Mouse (Mus musculus): ENCODE data around the gene Gm49416.
"Not testable (repeated sequence)": the region's sequence is repeated elsewhere in the genome, so short reads cannot be mapped to it uniquely, and the experiment has no call there.

Gene Gm49416

GRCm38 (mm10) chr19:8875031-8875430, 13.7 kb upstream of the Gm49416 start:
- no peak for DNase-seq (ENCODE audit: extremely low read depth, low read depth)

- peak; percentile 81 for DNase-seq (ENCODE audit: extremely low read depth, low read depth)
Observed at GRCm38 (mm10) chr19:8880311-8881033, 8.3 kb upstream of the Gm49416 start, which contains the start of gene Uqcc3. Gene Uqcc3, minus strand, starts transcription at chr19:8880923.

GRCm38 (mm10) chr19:8881034-8881392, 7.7 kb upstream of the Gm49416 start:
- no peak for DNase-seq (ENCODE audit: extremely low read depth, low read depth)

- no peak for DNase-seq (ENCODE audit: extremely low read depth, low read depth)
Observed at GRCm38 (mm10) chr19:8883616-8884015, 5.1 kb upstream of the Gm49416 start, which contains the start of the genes Lbhd1 and Gm49403. Gene Lbhd1, plus strand, starts transcription at chr19:8883732. Gene Gm49403, plus strand, starts transcription at chr19:8883930.

GRCm38 (mm10) chr19:8886916-8887584, 1.7 kb upstream of the Gm49416 start:
- DNase-seq (ENCODE audit: extremely low read depth, low read depth) = no peak

GRCm38 (mm10) chr19:8887585-8888463, 902 bp upstream of the Gm49416 start:
- no peak for DNase-seq (ENCODE audit: extremely low read depth, low read depth)

GRCm38 (mm10) chr19:8892829-8893766, 4.4 kb downstream of the Gm49416 start, which contains the start of gene Ints5:
Gene Ints5, plus strand, starts transcription at chr19:8893005.
- peak; percentile 85 for DNase-seq (ENCODE audit: extremely low read depth, low read depth)

- DNase-seq (ENCODE audit: extremely low read depth, low read depth) = no peak
Observed at GRCm38 (mm10) chr19:8895397-8895960, 6.8 kb downstream of the Gm49416 start.

GRCm38 (mm10) chr19:8896231-8896630, 7.5 kb downstream of the Gm49416 start:
- not testable (repeated sequence) for DNase-seq (ENCODE audit: extremely low read depth, low read depth)

GRCm38 (mm10) chr19:8897211-8897864, 8.6 kb downstream of the Gm49416 start:
- not testable (repeated sequence) for DNase-seq (ENCODE audit: extremely low read depth, low read depth)

- DNase-seq (ENCODE audit: extremely low read depth, low read depth) = peak; percentile 91
Observed at GRCm38 (mm10) chr19:8897865-8898495, 9.3 kb downstream of the Gm49416 start, which contains the start of gene Ganab. Gene Ganab, plus strand, starts transcription at chr19:8898071.

GRCm38 (mm10) chr19:8898576-8898975, 9.8 kb downstream of the Gm49416 start:
- DNase-seq (ENCODE audit: extremely low read depth, low read depth) = no peak

- DNase-seq (ENCODE audit: extremely low read depth, low read depth) = no peak
Observed at GRCm38 (mm10) chr19:8899079-8899478, 10.4 kb downstream of the Gm49416 start.

- no peak for DNase-seq (ENCODE audit: extremely low read depth, low read depth)
Observed at GRCm38 (mm10) chr19:8903412-8903811, 14.7 kb downstream of the Gm49416 start.

GRCm38 (mm10) chr19:8908531-8908930, 19.8 kb downstream of the Gm49416 start:
- no peak for DNase-seq (ENCODE audit: extremely low read depth, low read depth)

GRCm38 (mm10) chr19:8911810-8912209, 23.1 kb downstream of the Gm49416 start:
- DNase-seq (ENCODE audit: extremely low read depth, low read depth) = no peak

GRCm38 (mm10) chr19:8914212-8914611, 25.5 kb downstream of the Gm49416 start:
- no peak for DNase-seq (ENCODE audit: extremely low read depth, low read depth)

GRCm38 (mm10) chr19:8919000-8919399, 30.3 kb downstream of the Gm49416 start:
- DNase-seq (ENCODE audit: extremely low read depth, low read depth) = no peak

GRCm38 (mm10) chr19:8919684-8920072, 31.0 kb downstream of the Gm49416 start:
- no peak for DNase-seq (ENCODE audit: extremely low read depth, low read depth)

All from MEL-GATA-1-ER (cell line).